Mouse (Mus musculus): ENCODE data around the gene Megf11. TPM values are rescaled to one million over a fixed set of nuclear protein-coding genes. Genes with fewer than 3 reads are reported as not detected.

The Megf11 gene
- polyA plus RNA-seq, 1 experiment from 2014 or later: 20.2 TPM

DNA sequence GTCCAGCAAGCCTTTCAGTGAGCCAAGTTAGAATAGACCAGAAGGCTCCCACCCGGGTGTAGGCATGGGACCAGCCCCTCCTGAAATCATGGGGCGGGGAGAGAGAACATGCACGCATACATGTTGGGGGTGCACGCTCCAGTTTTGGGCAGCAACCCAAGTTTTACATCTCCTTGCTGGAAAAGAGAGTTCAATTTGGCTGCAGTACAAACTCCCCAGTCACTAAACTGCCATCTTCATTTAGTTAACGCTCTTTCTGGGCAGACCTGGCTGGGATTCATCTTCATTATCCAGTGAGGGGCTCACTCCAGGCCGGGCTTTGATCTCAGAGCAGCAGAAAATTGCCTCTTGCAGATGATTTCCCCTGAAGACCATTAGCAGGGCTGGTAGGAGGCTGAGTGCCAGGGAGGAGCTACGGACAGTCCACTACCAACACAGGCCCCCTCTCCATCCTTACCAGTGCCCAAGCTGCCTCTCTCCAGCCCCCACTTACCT, 218.8 kb downstream of the Megf11 start:
- no peaks in the 10 kb centered on the region for H3K36me3 ChIP-seq (ENCODE audit: control insufficient read depth, insufficient read depth, low read length)
- H3K27me3 ChIP-seq (replicated peaks; ENCODE audit: control insufficient read depth, insufficient read depth, low read length): 0 out of 2 replicates have a peak, but pooled peaks cover 3% of the 10 kb centered on the region
- no peak overlapping the region for H3K4me3 ChIP-seq (ENCODE audit: low read length)
- no peak overlapping the region for H3K9ac ChIP-seq (ENCODE audit: low read depth, low read length)
- peak overlapping the region; percentile 63; the same call in 1 of the 2 replicates for H3K27ac ChIP-seq (ENCODE audit: low read depth, low read length)
- 40% methylated on average over 7 of the region's 7 CpGs for WGBS
- peak; percentile 81 for ATAC-seq
- no peak overlapping the region for H3K4me2 ChIP-seq (ENCODE audit: low read length)
- no peaks in the 10 kb centered on the region for H3K9me3 ChIP-seq (ENCODE audit: control insufficient read depth, low read length)
- peaks cover 39% of the 10 kb centered on the region for H3K4me1 ChIP-seq (ENCODE audit: control insufficient read depth, insufficient read depth, low read depth, low read length)

DNA sequence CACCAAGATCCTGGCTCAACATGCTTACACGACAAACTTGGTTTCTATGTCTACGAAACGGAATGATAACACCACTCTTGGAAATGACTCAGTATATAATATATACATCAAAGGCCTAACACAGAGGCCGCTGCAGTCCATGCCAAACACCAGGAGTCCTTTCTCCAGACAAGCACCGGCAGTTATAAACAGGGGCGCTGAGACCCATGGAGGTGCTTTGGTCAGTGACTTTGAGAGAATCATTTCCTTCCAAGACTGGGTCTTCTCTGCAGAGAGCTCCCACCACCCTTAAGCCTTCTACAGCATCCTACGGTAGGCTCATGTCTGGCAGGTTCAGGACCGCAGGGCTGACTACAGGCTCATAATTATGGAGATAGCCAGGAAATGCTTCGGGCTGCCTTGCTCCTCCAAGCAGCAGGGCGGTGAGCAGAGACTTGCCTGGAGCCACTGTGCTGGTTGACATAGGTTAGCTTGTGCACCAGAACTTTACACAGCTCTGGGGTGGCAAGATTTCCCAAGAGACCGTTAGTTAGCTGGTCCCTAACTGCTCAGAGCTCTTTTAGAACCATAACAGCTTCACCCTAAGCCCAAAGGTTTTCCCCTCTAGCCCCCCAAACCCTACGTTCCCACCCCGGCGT, 219.8 kb downstream of the Megf11 start:
- no peak overlapping the region for H3K4me2 ChIP-seq (ENCODE audit: low read length)
- ATAC-seq: peak; percentile 22; the same call in 1 of the 2 replicates
- H3K4me3 ChIP-seq (ENCODE audit: low read length): no peak overlapping the region
- no peak overlapping the region for H3K9ac ChIP-seq (ENCODE audit: low read depth, low read length)
- H3K36me3 ChIP-seq (ENCODE audit: control insufficient read depth, insufficient read depth, low read length): no peaks in the 10 kb centered on the region
- H3K27me3 ChIP-seq (replicated peaks; ENCODE audit: control insufficient read depth, insufficient read depth, low read length): 0 out of 2 replicates have a peak, but pooled peaks cover 3% of the 10 kb centered on the region
- H3K9me3 ChIP-seq (ENCODE audit: control insufficient read depth, low read length): no peaks in the 10 kb centered on the region
- peak overlapping the region; percentile 78 for H3K27ac ChIP-seq (ENCODE audit: low read depth, low read length)
- 47% methylated on average over 14 of the region's 14 CpGs for WGBS
- peaks cover 45% of the 10 kb centered on the region for H3K4me1 ChIP-seq (ENCODE audit: control insufficient read depth, insufficient read depth, low read depth, low read length)

DNA sequence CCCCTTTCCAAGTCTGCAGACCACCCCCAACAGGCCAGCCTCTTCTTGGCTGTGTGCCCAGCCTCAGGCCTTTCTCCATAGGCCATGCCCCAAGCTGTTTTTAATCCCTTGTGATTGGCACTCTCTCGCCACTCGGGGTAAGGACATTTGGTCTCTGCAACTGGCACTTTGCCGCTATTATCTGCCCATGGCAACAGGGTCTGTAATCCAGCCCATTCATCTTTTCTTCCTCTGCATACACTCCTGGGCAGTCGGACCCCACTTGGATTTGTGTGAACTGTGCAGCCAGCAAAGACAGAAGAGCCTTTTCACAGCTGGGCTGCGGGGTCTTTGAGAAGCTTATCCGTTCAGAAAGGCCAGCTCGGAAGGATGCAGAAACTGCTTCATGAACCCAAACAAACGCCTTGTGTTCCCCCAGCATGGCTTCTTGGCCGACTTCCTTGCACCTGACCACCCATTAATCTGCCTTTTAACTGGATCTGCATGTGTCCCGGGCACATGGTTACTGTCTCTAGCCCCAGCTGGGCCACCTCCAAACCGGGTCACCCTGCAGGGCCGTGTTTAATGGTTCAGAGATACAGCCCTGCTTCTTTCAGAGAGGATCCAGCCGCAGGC, 220.4 kb downstream of the Megf11 start:
- WGBS: 11% methylated on average over 13 of the region's 13 CpGs
- peak; percentile 89 for ATAC-seq
- Histone ChIP-seq H3K9ac (ENCODE audit: low read depth, low read length) (no peak overlapping the region), H3K9me3 (ENCODE audit: control insufficient read depth, low read length) (no peaks in the 10 kb centered on the region), H3K4me3 (ENCODE audit: low read length) (no peak overlapping the region), H3K36me3 (ENCODE audit: control insufficient read depth, insufficient read depth, low read length) (no peaks in the 10 kb centered on the region), H3K27ac (ENCODE audit: low read depth, low read length) (peak overlapping the region; percentile 78), H3K27me3 (replicated peaks; ENCODE audit: control insufficient read depth, insufficient read depth, low read length) (0 out of 2 replicates have a peak, but pooled peaks cover 3% of the 10 kb centered on the region), H3K4me2 (ENCODE audit: low read length) (no peak overlapping the region), H3K4me1 (ENCODE audit: control insufficient read depth, insufficient read depth, low read depth, low read length) (peaks cover 45% of the 10 kb centered on the region)

DNA sequence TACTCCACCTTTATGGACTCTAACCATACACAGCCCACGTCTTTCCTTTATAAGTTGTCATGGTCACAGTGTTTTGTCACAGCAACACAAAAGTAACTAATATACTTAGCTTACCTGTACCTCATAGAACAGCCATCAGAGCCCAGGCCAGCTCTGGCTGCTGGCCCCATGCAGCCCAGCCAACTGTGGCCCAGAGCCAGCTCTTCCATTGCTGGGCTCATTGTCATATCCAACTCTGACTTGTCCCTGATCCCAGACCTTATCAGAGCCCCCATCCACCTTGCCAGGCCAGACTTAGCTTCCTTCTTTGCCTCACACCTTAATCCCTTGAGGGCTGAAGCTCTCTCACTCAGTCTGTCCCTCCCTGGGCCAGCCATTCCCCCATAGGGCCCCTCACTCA, 221.6 kb downstream of the Megf11 start:
- Histone ChIP-seq H3K27me3 (replicated peaks; ENCODE audit: control insufficient read depth, insufficient read depth, low read length) (0 out of 2 replicates have a peak, but pooled peaks cover 3% of the 10 kb centered on the region), H3K4me3 (ENCODE audit: low read length) (no peak overlapping the region), H3K27ac (ENCODE audit: low read depth, low read length) (peak overlapping the region; percentile 24; the same call in 1 of the 2 replicates), H3K4me2 (ENCODE audit: low read length) (no peak overlapping the region), H3K9ac (ENCODE audit: low read depth, low read length) (no peak overlapping the region), H3K4me1 (ENCODE audit: control insufficient read depth, insufficient read depth, low read depth, low read length) (peaks cover 56% of the 10 kb centered on the region), H3K36me3 (ENCODE audit: control insufficient read depth, insufficient read depth, low read length) (no peaks in the 10 kb centered on the region), H3K9me3 (ENCODE audit: control insufficient read depth, low read length) (no peaks in the 10 kb centered on the region)
- no peak for ATAC-seq
- WGBS: 83% methylated on average over 1 of the region's 1 CpGs

DNA sequence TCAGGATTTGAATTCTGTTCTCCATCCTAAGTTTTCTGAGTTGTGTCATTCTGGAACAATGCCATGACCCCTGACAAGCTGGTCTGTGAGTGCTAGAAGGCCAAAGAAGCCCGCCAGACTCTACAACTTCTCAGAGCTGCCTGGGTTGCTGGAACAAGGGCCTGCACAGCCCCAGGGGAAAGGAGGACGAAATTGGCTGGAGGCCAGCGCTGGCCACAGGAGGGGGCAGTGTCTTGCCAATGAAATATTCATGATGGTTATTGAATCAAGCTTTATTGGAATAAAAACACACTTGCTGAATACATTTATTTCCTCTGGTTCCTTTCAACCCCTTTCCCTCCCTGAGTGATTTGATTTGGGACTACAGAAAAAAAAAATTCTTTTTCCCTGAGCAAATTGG, 224.1 kb downstream of the Megf11 start:
- no peak overlapping the region for H3K4me2 ChIP-seq (ENCODE audit: low read length)
- peaks cover 60% of the 10 kb centered on the region for H3K4me1 ChIP-seq (ENCODE audit: control insufficient read depth, insufficient read depth, low read depth, low read length)
- 20% methylated on average over 3 of the region's 3 CpGs for WGBS
- no peaks in the 10 kb centered on the region for H3K36me3 ChIP-seq (ENCODE audit: control insufficient read depth, insufficient read depth, low read length)
- H3K9me3 ChIP-seq (ENCODE audit: control insufficient read depth, low read length): no peaks in the 10 kb centered on the region
- no peak for ATAC-seq
- no peak overlapping the region for H3K9ac ChIP-seq (ENCODE audit: low read depth, low read length)
- no peaks in the 10 kb centered on the region for H3K27me3 ChIP-seq (replicated peaks; ENCODE audit: control insufficient read depth, insufficient read depth, low read length)
- H3K4me3 ChIP-seq (ENCODE audit: low read length): no peak overlapping the region
- 0 out of 2 replicates have a peak overlapping the region, but pooled peaks have one; percentile 0 for H3K27ac ChIP-seq (ENCODE audit: low read depth, low read length)

DNA sequence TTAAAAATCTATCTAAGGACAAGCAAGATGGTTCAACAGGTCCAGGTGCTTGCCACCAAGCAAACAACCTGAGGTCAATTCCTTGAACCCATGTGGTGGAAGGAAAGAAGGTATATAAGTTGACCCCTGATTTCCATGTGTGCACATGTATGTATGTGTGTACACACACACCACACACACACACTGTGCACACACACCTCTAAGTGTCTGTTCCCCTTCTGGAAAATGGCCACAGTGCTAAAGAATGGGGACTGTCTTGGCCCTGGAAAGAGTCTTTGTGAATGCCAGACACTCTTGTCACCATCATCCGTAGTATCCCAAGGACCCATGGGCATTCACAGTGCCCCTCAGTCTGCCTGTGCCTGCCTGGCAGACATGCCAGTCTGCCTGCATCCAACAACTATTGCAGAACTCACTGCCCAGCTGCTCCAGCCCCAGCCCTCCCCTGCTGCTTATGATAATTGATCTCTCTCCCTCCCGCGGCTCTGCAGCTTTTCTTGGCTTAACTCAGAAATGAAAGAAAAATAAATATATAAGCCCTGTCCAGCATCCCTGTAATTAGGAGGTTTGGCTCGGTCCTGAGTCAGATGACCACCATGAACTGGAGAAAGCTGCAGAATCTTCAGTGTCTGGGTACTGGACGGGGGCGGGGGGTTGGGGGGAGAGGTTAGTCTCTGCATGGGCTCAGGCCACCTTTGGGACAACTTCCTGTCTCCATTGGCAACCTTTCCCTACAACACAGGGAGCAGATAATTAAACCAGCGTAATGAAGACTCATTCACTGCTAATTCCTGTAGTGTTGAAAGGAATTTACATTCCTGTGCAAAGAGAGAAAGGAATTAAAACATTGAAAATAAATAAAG, 226.9 kb downstream of the Megf11 start:
- Histone ChIP-seq H3K9me3 (ENCODE audit: control insufficient read depth, low read length) (no peaks in the 10 kb centered on the region), H3K4me1 (ENCODE audit: control insufficient read depth, insufficient read depth, low read depth, low read length) (peaks cover 33% of the 10 kb centered on the region), H3K27ac (ENCODE audit: low read depth, low read length) (peak overlapping the region; percentile 48), H3K9ac (ENCODE audit: low read depth, low read length) (0 out of 2 replicates have a peak overlapping the region, but pooled peaks have one; percentile 4), H3K4me2 (ENCODE audit: low read length) (peak overlapping the region; percentile 28; the same call in 1 of the 2 replicates), H3K36me3 (ENCODE audit: control insufficient read depth, insufficient read depth, low read length) (no peaks in the 10 kb centered on the region), H3K27me3 (replicated peaks; ENCODE audit: control insufficient read depth, insufficient read depth, low read length) (peaks cover 2% of the 10 kb centered on the region; the same call in 1 of the 2 replicates), H3K4me3 (ENCODE audit: low read length) (no peak overlapping the region)
- 6% methylated on average over 7 of the region's 7 CpGs for WGBS
- ATAC-seq: peak; percentile 83

DNA sequence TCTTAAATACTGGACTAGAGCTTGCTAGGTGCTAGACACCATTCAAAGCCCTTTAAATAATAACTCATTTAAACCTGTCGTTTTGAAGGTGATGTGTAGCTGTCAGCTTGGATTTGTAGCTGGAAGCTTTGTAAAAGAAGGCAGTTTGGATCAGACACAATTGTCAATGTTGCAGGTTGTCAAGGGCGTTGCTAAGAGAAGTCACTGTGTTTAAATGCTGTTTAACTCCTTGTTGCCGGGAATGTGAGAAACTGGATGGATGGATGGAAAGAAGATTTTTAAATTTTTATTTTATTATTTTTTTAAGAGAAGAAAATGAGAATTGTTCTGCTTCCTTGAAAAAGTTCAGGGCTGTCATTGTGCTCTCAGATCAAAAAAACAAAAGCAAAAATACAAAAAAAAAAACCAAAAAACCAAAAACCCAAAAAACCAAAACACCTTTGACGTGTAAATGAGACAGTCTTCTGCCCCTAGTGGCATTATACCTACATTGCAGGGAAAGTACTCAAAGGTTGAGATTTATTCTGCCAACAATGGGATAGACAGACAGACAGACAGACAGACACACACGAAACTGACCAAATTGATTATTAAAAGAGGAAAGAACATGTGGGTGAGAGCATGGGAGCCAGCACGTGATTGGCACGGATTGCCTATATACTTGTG, 227.7 kb downstream of the Megf11 start:
- no peak for ATAC-seq
- H3K4me1 ChIP-seq (ENCODE audit: control insufficient read depth, insufficient read depth, low read depth, low read length): peaks cover 30% of the 10 kb centered on the region
- peak overlapping the region; percentile 28; the same call in 1 of the 2 replicates for H3K4me2 ChIP-seq (ENCODE audit: low read length)
- H3K27me3 ChIP-seq (replicated peaks; ENCODE audit: control insufficient read depth, insufficient read depth, low read length): peaks cover 4% of the 10 kb centered on the region; the same call in 1 of the 2 replicates
- no peaks in the 10 kb centered on the region for H3K36me3 ChIP-seq (ENCODE audit: control insufficient read depth, insufficient read depth, low read length)
- H3K9me3 ChIP-seq (ENCODE audit: control insufficient read depth, low read length): no peaks in the 10 kb centered on the region
- H3K4me3 ChIP-seq (ENCODE audit: low read length): no peak overlapping the region
- peak overlapping the region; percentile 48 for H3K27ac ChIP-seq (ENCODE audit: low read depth, low read length)
- H3K9ac ChIP-seq (ENCODE audit: low read depth, low read length): no peak overlapping the region
- 40% methylated on average over 7 of the region's 7 CpGs for WGBS

DNA sequence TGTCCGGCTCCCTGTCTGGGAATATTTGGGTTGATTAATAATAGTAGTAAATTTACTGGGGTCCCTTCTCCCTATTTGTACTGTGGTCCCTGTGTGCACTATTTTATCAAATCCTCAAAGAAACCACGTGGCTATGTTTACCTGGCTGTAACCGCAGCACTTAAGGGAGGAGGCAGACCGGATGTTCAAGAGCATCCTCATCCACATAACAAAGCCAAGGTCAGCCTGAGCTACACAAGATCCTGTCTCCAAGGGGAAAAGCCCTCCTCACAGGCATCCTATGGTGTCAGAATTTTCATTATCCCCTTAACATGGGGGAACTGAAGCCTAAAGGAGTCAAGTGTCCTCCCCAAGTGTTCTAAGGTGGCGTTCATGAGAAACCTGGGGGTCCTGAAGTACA, 232.0 kb downstream of the Megf11 start:
- no peaks in the 10 kb centered on the region for H3K9me3 ChIP-seq (ENCODE audit: control insufficient read depth, low read length)
- no peak overlapping the region for H3K9ac ChIP-seq (ENCODE audit: low read depth, low read length)
- no peak overlapping the region for H3K27ac ChIP-seq (ENCODE audit: low read depth, low read length)
- peaks cover 4% of the 10 kb centered on the region for H3K27me3 ChIP-seq (replicated peaks; ENCODE audit: control insufficient read depth, insufficient read depth, low read length)
- H3K4me1 ChIP-seq (ENCODE audit: control insufficient read depth, insufficient read depth, low read depth, low read length): peaks cover 24% of the 10 kb centered on the region
- no peaks in the 10 kb centered on the region for H3K36me3 ChIP-seq (ENCODE audit: control insufficient read depth, insufficient read depth, low read length)
- no peak overlapping the region for H3K4me3 ChIP-seq (ENCODE audit: low read length)
- WGBS: 57% methylated on average over 5 of the region's 5 CpGs
- ATAC-seq: no peak
- no peak overlapping the region for H3K4me2 ChIP-seq (ENCODE audit: low read length)

Measured in hindbrain, embryonic 16.5 days (tissue).